ENCODE assay signal across 28 mouse cellular contexts in genomic region chr4:132093136-132093535, GRCm38 (mm10). TPM values are rescaled to one million over a fixed set of nuclear protein-coding genes. Genes with fewer than 3 reads are reported as not detected.
A peak's percentile ranks its signal among the peaks of the same experiment; 100 is the strongest.
DNase-seq lines count a peak whose midpoint lies in the region; ATAC-seq and TF ChIP-seq lines count a peak whose summit lies in the region.
"Had no signal": no experiment of that assay in that cellular context is flagged by ENCODE, and none has a peak within 500 bp of the region (broad histone marks: within the 10 kb centered on the region; RNA-seq: fewer than 3 reads in every experiment).

No protein-coding gene starts in this region.

- 70% methylated on average over 6 of the region's 6 CpGs for WGBS in kidney, embryonic 15.5 days
- 61% methylated on average over 6 of the region's 6 CpGs for WGBS in kidney, adult 2 months
- 68% methylated on average over 6 of the region's 6 CpGs for WGBS in stomach, embryonic 16.5 days
- WGBS in stomach, postnatal 0 days = 67% methylated on average over 6 of the region's 6 CpGs

- TF ChIP-seq EP300 in stomach, postnatal 0 days (optimal IDR thresholded peaks at IDR 0.05) = no peak

- H3K27me3 ChIP-seq in kidney, embryonic 15.5 days = no peaks in the 10 kb centered on the region
- H3K27me3 ChIP-seq in kidney, adult 2 months (replicated peaks; ENCODE audit: control insufficient read depth, insufficient read depth, low read length) = no peaks in the 10 kb centered on the region
- no peaks in the 10 kb centered on the region for H3K27me3 ChIP-seq in stomach, embryonic 16.5 days (ENCODE audit: control insufficient read depth, insufficient read depth, low read length)
- no peaks in the 10 kb centered on the region for H3K27me3 ChIP-seq in stomach, postnatal 0 days (ENCODE audit: control insufficient read depth, insufficient read depth, low read length)
- H3K27me3 ChIP-seq: embryonic facial prominence, embryonic 12.5 days; limb, embryonic 13.5 days; neural tube, embryonic 15.5 days; Patski had no signal

- peak; percentile 43 for DNase-seq in adrenal gland, adult 2 months
- DNase-seq in adrenal gland, postnatal 4 days (ENCODE audit: low spot score in 2 of 2) = no peak
- DNase-seq in kidney, adult 2 months = no peak
- DNase-seq in stomach, postnatal 0 days (ENCODE audit: low spot score) = no peak
- DNase-seq in yolk sac, embryonic 10.5 days (ENCODE audit: low spot score) = peak; percentile 74
- DNase-seq in cerebellum, adult 8-10 months = no peak
- DNase-seq: cerebellum, adult 11-12 months; cerebellum, postnatal 14 days; heart, adult 11 months; kidney, adult 8-10 months; layer of hippocampus, adult 9-11 months; thymus, postnatal 14 days had no signal

- no peak for TF ChIP-seq POLR2A in kidney, adult 2 months (IDR thresholded peaks at IDR 0.05; ENCODE audit: low read depth, low read length)

- no peak overlapping the region for H3K9ac ChIP-seq in kidney, embryonic 15.5 days
- H3K9ac ChIP-seq in stomach, embryonic 16.5 days (ENCODE audit: low read length) = no peak overlapping the region
- no peak overlapping the region for H3K9ac ChIP-seq in stomach, postnatal 0 days (ENCODE audit: low read length)
- H3K9ac ChIP-seq: embryonic facial prominence, embryonic 12.5 days; limb, embryonic 13.5 days; liver, embryonic 14.5 days; neural tube, embryonic 15.5 days had no signal

- no peak overlapping the region for H3K27ac ChIP-seq in kidney, embryonic 15.5 days
- no peak overlapping the region for H3K27ac ChIP-seq in kidney, adult 2 months (ENCODE audit: insufficient read depth, low read depth, low read length)
- H3K27ac ChIP-seq in stomach, embryonic 16.5 days (ENCODE audit: low read length) = no peak overlapping the region
- no peak overlapping the region for H3K27ac ChIP-seq in stomach, postnatal 0 days (replicated peaks)
- H3K27ac ChIP-seq: embryonic facial prominence, embryonic 12.5 days; hindbrain, postnatal 0 days; limb, embryonic 13.5 days; liver, embryonic 14.5 days; midbrain, embryonic 10.5 days; neural tube, embryonic 15.5 days had no signal

- H3K4me3 ChIP-seq in kidney, embryonic 15.5 days (replicated peaks) = no peak overlapping the region
- H3K4me3 ChIP-seq in kidney, adult 2 months (ENCODE audit: insufficient read depth, low read depth, low read length) = no peak overlapping the region
- no peak overlapping the region for H3K4me3 ChIP-seq in stomach, embryonic 16.5 days (replicated peaks; ENCODE audit: low read length)
- H3K4me3 ChIP-seq in stomach, postnatal 0 days (ENCODE audit: low read depth, low read length) = no peak overlapping the region
- H3K4me3 ChIP-seq: embryonic facial prominence, embryonic 12.5 days; limb, embryonic 13.5 days; midbrain, embryonic 10.5 days; neural tube, embryonic 15.5 days had no signal

- ATAC-seq in kidney, embryonic 15.5 days (replicated peaks; ENCODE audit: low FRiP score) = peak; percentile 52; the same call in 1 of the 2 replicates
- ATAC-seq in stomach, embryonic 16.5 days (ENCODE audit: insufficient read depth, low FRiP score) = 0 out of 2 replicates have a peak, but pooled peaks have one; percentile 10
- ATAC-seq in stomach, postnatal 0 days (ENCODE audit: low FRiP score, low TSS enrichment) = no peak
- ATAC-seq: hindbrain, postnatal 0 days; lung, postnatal 0 days; Patski had no signal

- H3K4me2 ChIP-seq in kidney, embryonic 15.5 days = no peak overlapping the region
- no peak overlapping the region for H3K4me2 ChIP-seq in stomach, embryonic 16.5 days (ENCODE audit: low read depth, low read length)
- H3K4me2 ChIP-seq in stomach, postnatal 0 days (replicated peaks; ENCODE audit: low read depth) = no peak overlapping the region
- H3K4me2 ChIP-seq: embryonic facial prominence, embryonic 12.5 days; heart, embryonic 11.5 days; limb, embryonic 13.5 days; neural tube, embryonic 15.5 days had no signal

- no peaks in the 10 kb centered on the region for H3K36me3 ChIP-seq in kidney, embryonic 15.5 days
- H3K36me3 ChIP-seq in kidney, adult 2 months (ENCODE audit: control insufficient read depth, insufficient read depth, low read length) = no peaks in the 10 kb centered on the region
- H3K36me3 ChIP-seq in stomach, embryonic 16.5 days (ENCODE audit: control insufficient read depth, insufficient read depth, low read length) = no peaks in the 10 kb centered on the region
- no peaks in the 10 kb centered on the region for H3K36me3 ChIP-seq in stomach, postnatal 0 days (ENCODE audit: control insufficient read depth, insufficient read depth, low read length)
- H3K36me3 ChIP-seq: embryonic facial prominence, embryonic 12.5 days; limb, embryonic 13.5 days; midbrain, embryonic 10.5 days; neural tube, embryonic 15.5 days had no signal

- H3K4me1 ChIP-seq in kidney, embryonic 15.5 days = no peaks in the 10 kb centered on the region
- no peaks in the 10 kb centered on the region for H3K4me1 ChIP-seq in kidney, adult 2 months (ENCODE audit: control insufficient read depth, insufficient read depth, low read length)
- peaks cover 6% of the 10 kb centered on the region; the same call in 1 of the 2 replicates for H3K4me1 ChIP-seq in stomach, embryonic 16.5 days (ENCODE audit: control insufficient read depth, insufficient read depth, low read length)
- H3K4me1 ChIP-seq in stomach, postnatal 0 days (replicated peaks; ENCODE audit: control insufficient read depth, insufficient read depth) = no peaks in the 10 kb centered on the region
- H3K4me1 ChIP-seq: embryonic facial prominence, embryonic 12.5 days; limb, embryonic 13.5 days; midbrain, embryonic 10.5 days; neural tube, embryonic 15.5 days had no signal

- no peak for TF ChIP-seq CTCF in kidney, adult 2 months (conservative IDR thresholded peaks at IDR 0.05; ENCODE audit: insufficient read depth, insufficient read length, low read depth, low read length)
- no peak for TF ChIP-seq CTCF in stomach, postnatal 0 days (IDR thresholded peaks at IDR 0.05; ENCODE audit: low read depth)

- H3K9me3 ChIP-seq in kidney, embryonic 15.5 days (replicated peaks) = no peaks in the 10 kb centered on the region
- H3K9me3 ChIP-seq in stomach, embryonic 16.5 days (replicated peaks; ENCODE audit: control insufficient read depth, low read length) = no peaks in the 10 kb centered on the region
- no peaks in the 10 kb centered on the region for H3K9me3 ChIP-seq in stomach, postnatal 0 days (ENCODE audit: control insufficient read depth, low read length)
- H3K9me3 ChIP-seq: embryonic facial prominence, embryonic 12.5 days; limb, embryonic 13.5 days; midbrain, embryonic 10.5 days; neural tube, embryonic 15.5 days had no signal

RNA-seq across cellular contexts. Expression of gene Epb41, which starts 18.0 kb away (rescaled TPM):
- total RNA-seq in adrenal gland, adult 2 months (2021) = 10 to 100 TPM; 59.3 to 66.6 TPM
- 12.2 and 14.7 TPM in 2 replicates for polyA plus RNA-seq in adrenal gland, adult 2 months (2012; rRNA removed)
- total RNA-seq in adrenal gland, postnatal 4 days (2021) = 10 to 100 TPM; 67.2 to 91.2 TPM
- polyA plus RNA-seq in kidney, embryonic 15.5 days (2015; fragmentation: Nextera tagmentation; extraction: Ambion mirVana) = 65.1 and 67.1 TPM in 2 replicates
- polyA plus RNA-seq in kidney, adult 2 months (2012; rRNA removed) = 69.8 and 73.8 TPM in 2 replicates
- 55.7 and 60.0 TPM in 2 replicates for polyA plus RNA-seq in stomach, embryonic 16.5 days (2015; fragmentation: Nextera tagmentation; extraction: Ambion mirVana)
- polyA plus RNA-seq in stomach, postnatal 0 days (2015; fragmentation: Nextera tagmentation; extraction: Ambion mirVana) = 24.3 and 26.7 TPM in 2 replicates

RNA-seq across cellular contexts. Expression of gene Gm10300, which starts 18.6 kb away (rescaled TPM):
- total RNA-seq in adrenal gland, adult 2 months (2021) = under 1 TPM in 1 of 2 experiments, not detected in 1; 0.31 TPM
- 0.30 and 0.55 TPM in 2 replicates for polyA plus RNA-seq in adrenal gland, adult 2 months (2012; rRNA removed)
- total RNA-seq in adrenal gland, postnatal 4 days (2021) = under 1 TPM; 0.70 to 0.73 TPM
- polyA plus RNA-seq in kidney, embryonic 15.5 days (2015; fragmentation: Nextera tagmentation; extraction: Ambion mirVana) = 0.09 TPM in 2 replicates
- polyA plus RNA-seq in kidney, adult 2 months (2012; rRNA removed) = 0.09 and 0.27 TPM in 2 replicates
- 0.05 TPM in 1 of 2 replicates, not detected in the other for polyA plus RNA-seq in stomach, embryonic 16.5 days (2015; fragmentation: Nextera tagmentation; extraction: Ambion mirVana)
- 0.12 TPM in 1 of 2 replicates, not detected in the other for polyA plus RNA-seq in stomach, postnatal 0 days (2015; fragmentation: Nextera tagmentation; extraction: Ambion mirVana)
- total RNA-seq: ES-E14; hindbrain, postnatal 0 days; left cerebral cortex, adult 18-20 months; left cerebral cortex, postnatal 25 days had no signal
- polyA plus RNA-seq: embryonic facial prominence, embryonic 12.5 days; forebrain, embryonic 11.5 days; hindbrain, postnatal 0 days; limb, embryonic 13.5 days; midbrain, embryonic 10.5 days; neural tube, embryonic 15.5 days had no signal

RNA-seq across cellular contexts. Expression of gene Oprd1, which starts 51.1 kb away (rescaled TPM):
- under 1 TPM; 0.63 to 0.90 TPM for total RNA-seq in adrenal gland, adult 2 months (2021)
- polyA plus RNA-seq in adrenal gland, adult 2 months (2012; rRNA removed) = 1.3 and 1.6 TPM in 2 replicates
- under 1 TPM; 0.50 to 0.59 TPM for total RNA-seq in adrenal gland, postnatal 4 days (2021)
- 0.23 and 0.41 TPM in 2 replicates for polyA plus RNA-seq in kidney, embryonic 15.5 days (2015; fragmentation: Nextera tagmentation; extraction: Ambion mirVana)
- polyA plus RNA-seq in kidney, adult 2 months (2012; rRNA removed) = 0.01 and 0.19 TPM in 2 replicates
- polyA plus RNA-seq in stomach, embryonic 16.5 days (2015; fragmentation: Nextera tagmentation; extraction: Ambion mirVana) = 0.17 and 0.30 TPM in 2 replicates
- 0.04 and 0.11 TPM in 2 replicates for polyA plus RNA-seq in stomach, postnatal 0 days (2015; fragmentation: Nextera tagmentation; extraction: Ambion mirVana)
- polyA plus RNA-seq: forebrain, embryonic 11.5 days; hindbrain, embryonic 11.5 days; lung, postnatal 0 days; Patski had no signal

Comparison
In these comparisons a context has a peak if more than half of its experiments do, and no peak if none do; other contexts are left out.
1. DNase-seq: peak in adrenal gland, adult 2 months (single experiment) and yolk sac, embryonic 10.5 days (single experiment); none in adrenal gland, postnatal 4 days (0 of 2), kidney, adult 2 months (single experiment), stomach, postnatal 0 days (single experiment) and cerebellum, adult 8-10 months (single experiment).